Mouse (Mus musculus) midbrain, embryonic 10.5 days (tissue): ENCODE data around the gene H2-Oa. TPM values are rescaled to one million over a fixed set of nuclear protein-coding genes. Genes with fewer than 3 reads are reported as not detected.

ENCODE experiments used
- DNase-seq: peaks from one replicate; pipeline ENCODE4 v3.0.0-alpha.2; 2017; ENCODE audit warnings: low spot score
- H3K27ac ChIP-seq: fragments of 300-500 bp; sonication (generic); replicated peaks from 2 replicates; pipeline ENCODE4 v1.5.1; 2016; ENCODE audit warnings: mild to moderate bottlenecking
- H3K27me3 ChIP-seq: fragments of 300-500 bp; sonication (generic); 2 replicates; pipeline ENCODE4 v1.6.1; 2016; ENCODE audit warnings: low read depth, mild to moderate bottlenecking; ENCODE audit not compliant: poor library complexity, severe bottlenecking
- H3K36me3 ChIP-seq: fragments of 300-500 bp; sonication (generic); 2 replicates; pipeline ENCODE4 v1.6.1; 2016; ENCODE audit warnings: mild to moderate bottlenecking, moderate library complexity
- H3K4me1 ChIP-seq: fragments of 300-500 bp; sonication (generic); 2 replicates; pipeline ENCODE4 v1.6.1; 2016
- H3K4me3 ChIP-seq: fragments of 300-500 bp; sonication (generic); 2 replicates; pipeline ENCODE4 v1.5.1; 2016; ENCODE audit warnings: mild to moderate bottlenecking, moderate library complexity
- H3K9me3 ChIP-seq: fragments of 300-500 bp; sonication (generic); replicated peaks from 2 replicates; pipeline ENCODE4 v1.6.1; 2016; ENCODE audit warnings: mild to moderate bottlenecking
- WGBS: fragments of 180-500 bp; shearing (Covaris S2); methylation state at CpG from one replicate; pipeline ENCODE4 v1.1.7; 2016; 5-methylcytosine and 5-hydroxymethylcytosine counted together
- polyA plus RNA-seq: library from polyadenylated mRNA; unstranded; fragments of >200 nt; fragmentation: Nextera tagmentation; extraction: Ambion mirVana; gene quantifications from 2 replicates; pipeline ENCODE4 v1.2.1, GENCODE M21; 2016

Gene H2-Oa
- 0.37 and 0.50 TPM in 2 replicates for polyA plus RNA-seq

- 48% methylated on average over 11 of the region's 11 CpGs for WGBS
- H3K27me3 ChIP-seq: no peaks in the 10 kb centered on the region
- no peaks in the 10 kb centered on the region for H3K36me3 ChIP-seq
- no peak within 1 kb of the TSS; the same call in 1 of the 2 replicates for H3K27ac ChIP-seq
- no peaks in the 10 kb centered on the region; the same call in 1 of the 2 replicates for H3K9me3 ChIP-seq
- DNase-seq: no peak
- peaks cover 16% of the 10 kb centered on the region for H3K4me1 ChIP-seq
- H3K4me3 ChIP-seq: no peak within 1 kb of the TSS; the same call in 1 of the 2 replicates
These were observed at the start of gene H2-Oa for GRCm38 (mm10) chr17:34092197-34092875. TSS of gene H2-Oa (plus strand) at chr17:34092340.

- WGBS: 82% methylated on average over 14 of the region's 14 CpGs
These were observed 46.2 kb upstream of the H2-Oa start for GRCm38 (mm10) chr17:34045941-34046340.

GRCm38 (mm10) chr17:34047404-34048050 lies 44.6 kb upstream of the H2-Oa start:
- peaks cover 18% of the 10 kb centered on the region for H3K36me3 ChIP-seq

More at GRCm38 (mm10) chr17:34045941-34046340, 46.2 kb upstream of the H2-Oa start:
- DNase-seq: no peak
- Histone ChIP-seq H3K4me3 (no peak overlapping the region), H3K4me1 (peaks cover 13% of the 10 kb centered on the region), H3K27ac (no peak overlapping the region), H3K36me3 (peaks cover 13% of the 10 kb centered on the region), H3K9me3 (peaks cover 15% of the 10 kb centered on the region), H3K27me3 (peaks cover 12% of the 10 kb centered on the region; the same call in 1 of the 2 replicates)

DNA sequence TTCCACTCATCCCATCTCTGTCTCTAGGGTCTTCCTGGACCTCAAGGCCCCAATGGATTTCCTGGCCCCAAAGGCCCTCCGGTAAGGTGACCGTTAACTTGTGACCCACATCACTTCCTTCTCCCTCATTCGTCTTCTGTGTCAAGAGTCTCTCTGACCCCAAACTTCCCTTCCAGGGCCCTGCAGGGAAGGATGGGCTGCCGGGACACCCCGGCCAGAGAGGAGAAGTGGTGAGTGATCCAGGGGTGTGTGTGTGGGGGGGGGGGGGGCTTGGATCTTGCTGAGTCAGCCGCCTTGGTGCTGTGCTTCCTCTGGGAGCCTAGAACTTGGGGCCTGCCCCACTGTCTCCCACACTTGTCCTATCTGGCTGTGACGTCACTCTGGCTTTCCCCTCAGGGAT lies 34.9 kb upstream of the H2-Oa start:
- Histone ChIP-seq H3K36me3 (peaks cover 10% of the 10 kb centered on the region; the same call in 1 of the 2 replicates), H3K27me3 (no peaks in the 10 kb centered on the region), H3K4me1 (peaks cover 13% of the 10 kb centered on the region), H3K27ac (no peak overlapping the region), H3K9me3 (no peaks in the 10 kb centered on the region), H3K4me3 (no peak overlapping the region)
- DNase-seq: no peak
- 91% methylated on average over 7 of the region's 7 CpGs for WGBS

More at GRCm38 (mm10) chr17:34047404-34048050, 44.6 kb upstream of the H2-Oa start:
- no peaks in the 10 kb centered on the region for H3K27me3 ChIP-seq
- no peak overlapping the region for H3K27ac ChIP-seq
- no peak overlapping the region for H3K4me3 ChIP-seq
- peaks cover 15% of the 10 kb centered on the region for H3K9me3 ChIP-seq
- DNase-seq: no peak
- 94% methylated on average over 5 of the region's 5 CpGs for WGBS
- no peaks in the 10 kb centered on the region for H3K4me1 ChIP-seq

GRCm38 (mm10) chr17:34068864-34069263 lies 23.3 kb upstream of the H2-Oa start:
- WGBS: 61% methylated on average over 3 of the region's 3 CpGs
- Histone ChIP-seq H3K9me3 (no peaks in the 10 kb centered on the region), H3K4me1 (peaks cover 6% of the 10 kb centered on the region; the same call in 1 of the 2 replicates), H3K36me3 (no peaks in the 10 kb centered on the region), H3K27ac (no peak overlapping the region), H3K27me3 (no peaks in the 10 kb centered on the region), H3K4me3 (no peak overlapping the region)
- no peak for DNase-seq

GRCm38 (mm10) chr17:34072091-34072490 lies 20.0 kb upstream of the H2-Oa start:
- peaks cover 16% of the 10 kb centered on the region for H3K4me1 ChIP-seq
- DNase-seq: no peak
- no peak overlapping the region for H3K27ac ChIP-seq
- peaks cover 20% of the 10 kb centered on the region for H3K27me3 ChIP-seq
- no peaks in the 10 kb centered on the region for H3K9me3 ChIP-seq
- H3K36me3 ChIP-seq: no peaks in the 10 kb centered on the region
- H3K4me3 ChIP-seq: no peak overlapping the region
- 78% methylated on average over 5 of the region's 5 CpGs for WGBS

DNA sequence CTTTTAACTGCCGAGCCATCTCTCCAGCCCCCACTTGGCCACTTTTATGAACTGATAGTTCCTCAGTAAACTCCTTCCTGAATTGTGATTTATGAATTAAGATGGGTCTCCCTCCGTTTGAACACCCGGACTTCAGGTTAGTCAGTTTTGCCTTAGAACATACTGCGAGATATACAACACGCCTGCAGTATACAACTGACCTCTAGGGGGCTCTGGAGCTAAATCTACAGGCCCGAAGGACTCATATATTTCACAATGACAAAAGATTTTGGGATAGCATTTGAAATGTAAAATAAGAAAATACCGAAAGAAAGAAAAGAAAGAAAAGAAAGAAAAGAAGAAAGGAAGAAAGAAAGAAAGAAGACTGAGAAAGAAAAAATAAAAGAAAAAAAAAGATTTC lies 16.9 kb upstream of the H2-Oa start:
- Histone ChIP-seq H3K9me3 (no peaks in the 10 kb centered on the region), H3K27ac (no peak overlapping the region), H3K27me3 (peaks cover 26% of the 10 kb centered on the region), H3K4me1 (peaks cover 13% of the 10 kb centered on the region), H3K4me3 (no peak overlapping the region), H3K36me3 (no peaks in the 10 kb centered on the region)
- peak; percentile 50 for DNase-seq
- 41% methylated on average over 7 of the region's 7 CpGs for WGBS

DNA sequence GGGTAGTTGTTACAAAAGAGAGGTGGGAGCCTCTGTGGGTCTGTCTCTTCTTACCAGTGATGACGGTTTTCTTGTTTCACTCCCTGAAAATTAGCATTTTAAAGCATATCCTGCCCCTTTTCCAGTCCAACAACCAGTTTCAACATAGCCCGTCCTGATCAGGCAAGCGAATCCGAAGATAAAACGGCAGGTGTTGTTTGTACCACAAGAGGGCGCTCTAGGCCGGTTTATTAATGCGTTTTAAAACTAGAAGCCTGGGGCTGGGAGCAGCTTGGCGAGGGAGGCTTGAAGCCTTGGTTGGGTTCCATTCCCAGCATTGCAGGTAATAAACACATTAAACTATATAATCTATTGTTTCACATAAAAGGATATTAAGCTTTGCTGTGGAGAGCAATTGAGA lies 14.6 kb upstream of the H2-Oa start:
- Histone ChIP-seq H3K4me3 (peak overlapping the region; percentile 16; the same call in 1 of the 2 replicates), H3K27ac (no peak overlapping the region), H3K27me3 (peaks cover 26% of the 10 kb centered on the region), H3K9me3 (no peaks in the 10 kb centered on the region), H3K36me3 (no peaks in the 10 kb centered on the region), H3K4me1 (peaks cover 13% of the 10 kb centered on the region)
- WGBS: 2% methylated on average over 9 of the region's 9 CpGs
- DNase-seq: peak; percentile 80

- no peak for DNase-seq
- WGBS: 64% methylated on average over 4 of the region's 4 CpGs
- Histone ChIP-seq H3K4me3 (no peak overlapping the region), H3K9me3 (no peaks in the 10 kb centered on the region), H3K27ac (no peak overlapping the region), H3K36me3 (no peaks in the 10 kb centered on the region), H3K4me1 (peaks cover 19% of the 10 kb centered on the region), H3K27me3 (peaks cover 26% of the 10 kb centered on the region)
These were observed 14.0 kb upstream of the H2-Oa start for GRCm38 (mm10) chr17:34078148-34078547.

DNA sequence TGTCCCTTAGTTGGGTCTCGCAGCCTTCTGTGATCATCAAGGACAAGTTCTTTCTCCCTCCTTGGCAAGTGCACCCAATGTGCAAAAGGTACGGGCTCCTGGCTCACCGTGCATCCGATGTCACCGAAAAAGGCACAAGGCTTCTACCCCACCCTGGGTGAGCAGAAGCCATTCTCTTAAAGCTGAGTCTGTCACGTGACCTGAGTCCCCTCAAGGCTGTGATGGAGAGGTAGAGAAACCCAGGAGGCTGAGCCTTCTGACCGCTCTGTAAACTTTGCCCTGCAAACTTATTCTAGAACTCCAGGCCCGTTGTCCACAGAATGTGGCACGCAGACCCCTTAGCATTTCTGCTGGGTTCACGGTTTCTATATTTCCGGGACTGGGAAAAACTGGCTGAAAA lies 13.1 kb upstream of the H2-Oa start:
- Histone ChIP-seq H3K36me3 (no peaks in the 10 kb centered on the region), H3K27me3 (peaks cover 26% of the 10 kb centered on the region), H3K9me3 (no peaks in the 10 kb centered on the region), H3K4me3 (no peak overlapping the region), H3K27ac (no peak overlapping the region), H3K4me1 (peaks cover 23% of the 10 kb centered on the region)
- 92% methylated on average over 11 of the region's 11 CpGs for WGBS
- DNase-seq: no peak

- Histone ChIP-seq H3K9me3 (no peaks in the 10 kb centered on the region), H3K27me3 (peaks cover 26% of the 10 kb centered on the region), H3K27ac (no peak overlapping the region), H3K36me3 (no peaks in the 10 kb centered on the region), H3K4me1 (peaks cover 23% of the 10 kb centered on the region), H3K4me3 (no peak overlapping the region)
- peak; percentile 27 for DNase-seq
- 9% methylated on average over 5 of the region's 5 CpGs for WGBS
These were observed 12.5 kb upstream of the H2-Oa start for GRCm38 (mm10) chr17:34079621-34080020.

DNA sequence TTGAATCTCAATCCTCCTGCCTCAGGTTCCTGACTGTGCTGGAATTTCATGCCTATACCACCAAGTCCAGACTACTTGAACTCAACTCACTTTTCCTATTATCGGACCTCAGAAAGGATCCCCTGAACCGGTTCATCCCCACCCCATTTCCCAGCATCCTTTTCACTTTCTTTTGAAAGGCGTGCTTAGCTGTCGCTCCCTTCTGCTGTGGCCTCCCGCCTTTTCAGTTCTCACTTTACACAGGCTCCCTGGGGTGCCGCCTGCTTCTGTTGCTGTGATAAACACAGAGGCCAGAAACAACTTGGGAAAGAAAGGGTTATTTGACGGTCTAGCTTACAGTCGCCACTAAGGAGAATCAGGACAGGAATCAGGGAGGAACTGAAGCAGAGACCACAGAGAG lies 9.0 kb upstream of the H2-Oa start:
- no peak for DNase-seq
- peaks cover 4% of the 10 kb centered on the region; the same call in 1 of the 2 replicates for H3K27me3 ChIP-seq
- no peaks in the 10 kb centered on the region for H3K9me3 ChIP-seq
- H3K4me1 ChIP-seq: peaks cover 12% of the 10 kb centered on the region
- H3K36me3 ChIP-seq: no peaks in the 10 kb centered on the region
- no peak overlapping the region for H3K4me3 ChIP-seq
- peak overlapping the region; percentile 60; the same call in 1 of the 2 replicates for H3K27ac ChIP-seq
- 7% methylated on average over 8 of the region's 8 CpGs for WGBS

GRCm38 (mm10) chr17:34087386-34087785 lies 4.8 kb upstream of the H2-Oa start:
- 54% methylated on average over 2 of the region's 2 CpGs for WGBS
- Histone ChIP-seq H3K4me3 (no peak overlapping the region), H3K4me1 (peaks cover 13% of the 10 kb centered on the region), H3K9me3 (no peaks in the 10 kb centered on the region), H3K27me3 (peaks cover 4% of the 10 kb centered on the region; the same call in 1 of the 2 replicates), H3K27ac (no peak overlapping the region; the same call in 1 of the 2 replicates), H3K36me3 (no peaks in the 10 kb centered on the region)
- DNase-seq: no peak
